Mouse (Mus musculus) 416B (cell line): Measurements from ENCODE around the gene Ptpn12.

ENCODE experiments used
- DNase-seq: peaks from one replicate; pipeline ENCODE4 v3.0.0; 2011; ENCODE audit warnings: low read depth

The Ptpn12 gene

DNA sequence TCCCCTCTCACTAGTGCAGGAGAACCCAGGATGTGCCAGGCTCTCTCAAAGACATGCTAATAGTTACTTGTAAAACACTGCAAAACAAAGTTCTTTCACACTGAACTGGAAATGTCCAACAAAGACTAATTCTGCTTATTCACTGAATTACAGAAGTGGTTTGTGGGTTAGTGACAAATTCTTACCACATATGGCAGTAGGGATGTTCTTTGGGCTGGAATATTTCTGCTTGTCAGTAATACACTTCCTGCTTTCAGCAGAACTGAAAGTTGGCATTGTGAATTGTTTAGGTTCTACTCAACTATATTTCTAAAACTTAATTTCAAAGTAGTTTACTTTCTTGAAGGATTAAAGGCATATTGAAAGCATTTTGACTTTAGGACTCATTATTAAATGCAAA, 25.5 kb downstream of the Ptpn12 start:
- DNase-seq, result peak; percentile 93

DNA sequence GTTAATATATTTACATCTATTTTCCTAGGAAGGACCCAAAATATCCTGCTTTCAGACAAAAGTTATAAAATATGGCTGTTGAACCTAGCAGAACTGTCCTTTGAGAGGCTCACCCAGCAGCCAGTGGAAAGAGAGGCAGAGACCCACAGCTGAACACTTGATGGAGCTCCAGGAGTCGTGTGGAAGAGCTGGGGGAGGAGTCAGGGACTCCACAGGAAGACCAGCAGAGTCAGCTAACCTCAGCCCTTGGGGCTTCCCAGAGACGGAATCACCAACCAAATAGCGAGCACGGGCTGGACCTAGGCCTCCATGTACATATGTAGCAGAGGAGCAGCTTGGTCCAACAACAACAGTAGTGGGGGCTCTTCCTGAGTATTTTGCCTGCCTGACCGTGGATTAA, 38.6 kb downstream of the Ptpn12 start:
- peak; percentile 79 for DNase-seq

DNA sequence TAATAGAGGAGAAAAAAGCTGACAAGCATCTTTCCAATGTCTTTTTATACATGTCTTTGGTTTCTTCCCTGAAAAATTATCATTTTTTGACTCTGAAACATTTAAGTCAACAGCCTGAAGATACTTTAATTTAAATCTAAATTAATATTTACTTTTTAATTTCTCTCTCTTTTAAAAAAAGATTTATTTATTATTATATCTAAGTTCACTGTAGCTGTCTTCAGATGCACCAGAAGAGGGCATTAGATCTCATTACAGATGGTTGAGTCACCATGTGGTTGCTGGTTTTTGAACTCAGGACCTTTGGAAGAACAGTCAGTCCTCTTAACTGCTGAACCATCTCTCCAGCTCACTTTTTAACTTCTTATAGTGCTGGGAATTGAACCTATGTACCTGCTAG, 44.8 kb downstream of the Ptpn12 start:
- no peak for DNase-seq

DNA sequence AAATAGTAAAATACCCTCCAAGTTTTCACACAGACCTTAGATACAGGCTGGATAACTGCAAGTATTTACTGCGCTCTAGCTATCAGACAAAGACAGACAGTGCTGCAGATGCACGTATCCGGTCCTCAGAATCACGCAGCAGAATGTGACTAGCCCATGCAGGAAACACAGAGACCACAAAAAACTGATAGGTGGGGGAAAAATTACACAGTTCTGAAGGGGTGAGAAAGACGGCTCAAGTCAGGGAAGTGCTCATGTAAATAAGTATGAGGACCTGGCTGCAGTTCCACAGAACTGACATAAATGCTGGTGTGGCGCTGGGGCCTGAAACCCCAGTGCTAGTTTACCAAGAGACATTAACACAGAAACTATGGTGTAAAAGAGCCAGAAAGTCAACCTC, 53.0 kb downstream of the Ptpn12 start:
- peak; percentile 95 for DNase-seq

DNA sequence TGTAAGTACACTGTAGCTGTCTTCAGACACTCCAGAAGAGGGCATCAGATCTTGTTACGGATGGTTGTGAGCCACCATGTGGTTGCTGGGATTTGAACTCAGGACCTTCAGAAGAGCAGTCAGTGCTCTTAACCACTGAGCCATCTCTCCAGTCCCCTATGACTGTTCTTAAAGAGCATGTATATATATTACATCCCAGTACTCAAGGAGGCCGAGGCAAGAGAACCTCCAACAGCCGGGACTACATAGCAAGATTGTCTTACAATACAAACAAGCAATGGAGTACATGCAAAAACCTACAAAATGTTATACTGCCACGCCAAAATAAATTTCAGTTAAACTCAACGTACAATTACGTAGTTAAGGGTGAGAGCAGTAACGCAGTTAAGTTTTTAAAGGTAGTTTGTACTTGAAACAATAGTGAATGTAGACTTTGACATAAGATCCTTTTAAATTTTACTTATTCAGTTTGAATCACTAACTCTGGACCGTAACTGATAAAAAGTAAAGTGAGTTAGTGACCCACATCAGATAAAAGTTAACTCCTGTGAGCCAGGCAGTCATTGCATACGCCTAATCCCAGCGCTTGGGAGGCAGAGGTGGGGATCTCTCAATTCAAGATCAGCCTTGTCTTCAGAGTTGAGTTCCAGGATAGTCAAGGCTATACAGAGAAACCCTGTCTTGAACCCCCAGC, 53.9 kb downstream of the Ptpn12 start:
- no peak for DNase-seq

DNA sequence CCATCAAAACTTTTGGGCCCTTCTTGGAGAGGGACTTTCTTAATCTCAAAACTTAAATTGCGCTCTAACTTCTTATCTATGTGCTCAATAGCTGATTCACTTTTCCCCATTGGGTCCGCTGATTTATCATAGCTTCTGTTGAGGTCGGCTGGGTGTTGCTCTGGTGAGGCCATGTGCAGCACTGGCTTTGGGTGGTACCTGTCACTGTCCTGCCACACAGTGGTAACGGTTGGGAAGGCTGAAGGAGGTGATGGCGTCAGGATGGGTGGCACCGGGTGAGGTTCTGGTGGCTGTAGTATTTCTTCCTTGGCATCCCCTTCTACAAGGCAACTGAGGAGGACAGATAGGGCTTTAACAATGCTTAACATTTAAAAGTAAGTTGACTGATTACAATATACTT, 57.3 kb downstream of the Ptpn12 start:
- DNase-seq, result no peak

DNA sequence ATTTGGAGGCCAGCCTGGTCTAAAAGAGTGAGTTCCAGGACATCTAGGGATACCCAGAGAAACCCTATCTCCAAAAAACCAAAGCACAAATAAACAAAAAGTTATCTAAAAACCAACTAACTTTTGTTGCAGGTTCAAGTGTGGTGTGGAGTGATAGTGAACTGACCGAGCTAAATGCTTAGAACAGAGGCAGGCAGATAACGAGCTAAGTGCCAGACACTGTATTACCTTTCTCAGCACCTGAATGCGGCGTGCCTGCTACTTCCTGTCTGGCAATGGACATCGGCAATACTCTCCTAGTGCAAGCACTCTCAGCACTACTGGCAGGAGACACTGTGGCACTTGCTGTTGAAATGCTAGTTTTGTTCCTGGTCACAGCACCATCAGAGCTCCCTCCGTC, 58.2 kb downstream of the Ptpn12 start:
- DNase-seq, result no peak

DNA sequence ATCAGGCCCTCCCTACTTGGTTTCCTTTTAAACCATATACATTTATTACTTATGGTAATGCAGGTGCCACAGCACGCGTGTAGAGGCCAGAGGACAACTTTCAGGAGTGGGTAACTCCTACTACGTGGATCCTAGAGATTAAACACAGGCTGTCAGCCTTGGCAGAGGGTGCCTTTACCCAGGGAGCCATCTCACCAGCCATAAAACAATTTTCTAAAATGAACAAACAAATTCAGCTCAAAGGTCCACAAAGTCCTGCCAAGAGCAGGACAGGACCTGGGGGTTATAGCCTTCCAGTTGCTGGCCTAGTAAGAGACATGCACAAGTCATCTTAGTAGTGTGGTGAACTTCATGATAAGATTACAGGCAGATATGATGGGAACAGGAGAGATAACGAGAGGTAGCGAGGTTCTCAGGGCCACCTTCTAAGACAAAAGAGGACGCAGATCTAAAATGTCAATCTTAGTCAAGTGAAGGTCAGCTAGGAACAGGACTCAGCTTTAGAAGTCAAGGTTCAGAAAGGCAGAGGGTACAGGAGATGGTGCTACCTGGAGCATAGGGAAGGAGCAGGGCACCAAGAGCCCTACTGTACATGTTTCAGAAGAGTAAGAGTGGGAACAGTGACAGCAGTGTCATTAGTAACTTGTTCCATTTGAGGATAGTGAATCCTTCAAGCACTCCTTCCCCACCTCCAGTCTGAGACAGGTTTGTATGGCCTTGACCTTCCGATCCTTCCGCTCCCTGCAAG, 65.5 kb downstream of the Ptpn12 start:
- DNase-seq, result no peak

DNA sequence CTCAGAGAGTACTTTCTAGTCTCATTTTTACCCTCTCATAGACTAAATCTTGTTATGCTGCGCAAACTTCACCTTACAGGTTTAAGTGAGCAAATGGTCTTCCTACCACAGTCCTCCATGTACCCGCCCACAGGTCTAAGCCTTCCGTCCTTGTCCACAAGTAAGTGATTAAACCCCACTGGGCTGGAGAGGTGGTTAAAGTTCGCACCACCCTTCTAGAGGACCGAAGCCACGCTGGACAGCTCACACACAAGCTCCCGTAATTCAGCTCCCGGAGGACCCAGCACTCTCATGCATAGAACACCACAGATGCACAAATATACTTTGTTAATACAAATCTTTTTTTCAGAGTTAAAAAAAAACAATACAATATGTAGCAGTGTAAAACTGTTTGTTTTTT, 69.4 kb downstream of the Ptpn12 start:
- no peak for DNase-seq

DNA sequence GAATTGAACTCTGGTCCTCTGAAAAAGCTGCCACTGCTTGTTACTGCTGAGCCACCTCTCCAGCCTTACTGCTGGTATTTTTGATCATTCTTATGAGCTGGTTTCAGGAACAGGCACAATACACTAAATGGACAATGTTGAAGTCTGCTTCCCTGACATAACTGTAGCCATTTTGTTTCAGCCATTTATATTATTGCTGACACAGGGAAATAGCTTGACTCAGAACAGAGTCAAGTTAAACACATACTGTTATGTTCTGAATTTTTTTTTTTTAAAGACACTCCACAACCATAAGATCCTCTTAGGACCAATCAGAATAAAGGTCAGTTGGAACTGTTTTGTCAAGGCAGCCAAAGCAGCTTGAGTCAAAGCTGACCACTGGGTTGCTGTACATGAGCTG, 72.2 kb downstream of the Ptpn12 start:
- DNase-seq, result no peak

DNA sequence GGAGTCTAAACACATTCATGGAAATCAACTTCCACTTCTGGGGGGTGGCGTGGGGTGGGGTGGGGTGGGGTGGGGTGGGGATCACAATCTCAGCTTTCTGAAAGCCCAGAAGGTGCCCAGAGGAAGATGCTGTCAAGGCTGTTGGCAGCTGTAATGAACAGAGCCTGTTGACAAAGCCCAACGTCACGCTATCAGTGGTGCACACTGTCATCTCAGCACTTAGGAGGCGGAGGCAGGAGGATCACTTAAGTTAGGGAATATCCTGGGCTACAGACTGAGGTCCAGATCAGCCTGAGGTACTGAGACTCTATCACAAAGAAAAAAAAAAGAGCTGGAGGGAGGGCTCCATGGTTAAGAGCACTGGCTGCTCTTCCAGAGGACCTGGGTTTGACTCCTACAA, 81.0 kb downstream of the Ptpn12 start:
- DNase-seq, result no peak

DNA sequence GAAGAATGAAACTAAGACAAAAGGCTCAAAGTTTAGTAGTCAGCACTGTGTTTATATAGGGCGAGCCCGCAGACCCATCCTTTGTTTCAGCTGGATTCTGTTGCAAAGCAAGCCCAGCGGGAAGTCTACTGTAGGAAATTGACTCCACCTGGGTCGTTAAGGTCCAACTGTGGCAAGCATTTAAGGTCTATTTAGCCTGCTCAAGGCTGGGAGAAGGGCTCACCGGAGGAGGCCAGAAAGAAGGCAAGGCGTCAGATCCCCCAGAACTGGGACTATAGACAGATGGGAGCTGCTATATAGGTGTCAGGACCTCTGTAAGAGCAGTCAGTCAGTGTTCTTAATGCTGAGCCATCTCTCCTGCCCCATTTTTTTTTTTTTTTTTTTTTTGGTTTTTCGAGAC, 81.7 kb downstream of the Ptpn12 start:
- DNase-seq, result no peak

DNA sequence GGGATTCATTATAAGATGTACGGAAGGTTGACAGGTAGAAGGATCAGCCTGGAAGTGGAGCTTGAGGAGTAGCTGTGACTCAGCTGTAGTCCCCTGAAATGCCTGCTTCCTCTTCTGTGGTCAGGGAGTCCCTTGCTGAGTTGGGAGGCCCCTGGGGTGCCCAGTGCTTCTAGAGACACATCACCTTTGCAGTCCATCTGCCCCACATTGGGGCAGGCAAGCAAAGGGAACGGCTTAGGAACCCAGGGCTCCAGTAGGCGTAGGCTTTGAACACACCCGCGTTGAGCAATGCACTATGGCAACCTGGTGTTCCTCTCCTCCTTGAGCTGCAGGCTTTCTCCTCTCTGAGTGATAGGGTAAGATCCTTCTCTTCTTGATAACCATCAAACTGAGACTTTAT, 82.6 kb downstream of the Ptpn12 start:
- peak; percentile 68 for DNase-seq

DNA sequence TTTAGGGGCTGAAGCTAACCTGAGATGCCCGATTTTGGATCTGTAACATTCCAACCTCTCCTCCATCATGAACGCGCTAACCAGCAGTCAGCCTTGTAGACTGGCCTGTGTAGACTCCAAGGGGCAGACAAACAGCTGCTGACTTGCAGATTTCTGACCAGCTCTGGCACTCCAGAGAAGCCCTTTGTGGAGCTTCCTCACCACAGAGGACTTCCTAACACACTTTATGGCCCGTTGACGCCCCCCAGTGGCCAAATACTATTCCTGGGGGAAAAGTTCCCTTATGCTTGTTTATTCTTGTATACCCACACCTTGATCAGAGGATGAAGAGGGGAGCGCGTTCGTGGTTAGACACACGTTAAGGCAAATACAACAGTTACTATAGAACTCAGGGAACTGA, 86.7 kb downstream of the Ptpn12 start:
- peak; percentile 96 for DNase-seq

DNA sequence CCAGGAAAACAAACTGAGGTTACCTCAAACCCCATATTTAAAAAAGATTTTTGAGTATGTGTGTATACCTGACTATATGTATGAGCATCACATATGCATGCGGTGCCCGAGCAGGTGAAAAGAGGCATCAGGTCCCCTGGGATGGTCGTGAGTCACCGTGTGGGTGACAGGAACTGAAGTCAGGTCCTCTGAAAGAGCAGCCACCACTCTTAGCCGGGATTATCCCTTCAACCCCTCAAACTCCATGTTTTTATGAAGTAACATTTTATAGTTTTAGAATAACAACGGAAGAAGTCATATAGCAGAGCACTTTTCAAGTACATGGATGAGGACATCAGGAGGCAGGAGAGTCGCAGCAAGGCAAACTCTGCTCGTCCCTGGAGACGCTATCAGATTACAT, 87.2 kb downstream of the Ptpn12 start:
- no peak for DNase-seq

DNA sequence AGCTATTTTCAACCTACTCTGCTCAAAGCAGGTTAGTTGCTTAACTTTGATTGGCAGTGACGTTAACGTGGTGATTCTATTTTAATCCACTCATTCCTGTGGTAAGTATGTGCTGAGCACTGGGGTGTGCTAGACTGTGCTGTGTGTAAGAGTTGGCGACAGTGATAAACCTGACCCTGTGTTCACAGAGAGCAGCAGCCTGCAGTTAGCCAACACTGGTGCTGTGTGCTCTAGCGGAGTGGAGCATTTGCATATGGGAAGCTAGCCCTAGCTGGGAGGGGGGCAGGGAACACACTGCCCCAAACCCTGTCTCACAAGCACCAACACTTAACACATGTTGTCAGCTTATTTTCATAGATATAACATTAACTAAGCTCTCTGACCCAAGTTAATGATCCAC, 87.8 kb downstream of the Ptpn12 start:
- DNase-seq, result peak; percentile 84

DNA sequence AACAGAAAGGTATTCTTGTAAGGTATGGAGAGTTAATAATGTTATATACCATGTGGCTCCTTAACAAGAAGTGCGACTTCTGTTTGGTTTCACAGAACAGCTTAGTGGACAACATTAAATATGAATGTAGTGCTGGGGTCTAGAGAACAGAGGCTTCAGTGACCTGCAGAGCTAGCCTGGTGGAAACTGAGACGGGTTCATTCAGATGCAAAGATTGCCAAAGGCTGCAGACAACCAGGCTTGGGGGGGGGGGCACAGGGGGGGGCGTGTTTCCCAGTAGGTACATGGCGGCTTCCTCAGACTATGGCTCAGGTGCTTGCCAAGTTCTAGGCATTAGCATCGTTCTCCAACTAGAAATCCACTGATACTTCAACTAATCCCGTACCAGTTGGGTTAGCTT, 91.3 kb downstream of the Ptpn12 start:
- DNase-seq, result no peak

DNA sequence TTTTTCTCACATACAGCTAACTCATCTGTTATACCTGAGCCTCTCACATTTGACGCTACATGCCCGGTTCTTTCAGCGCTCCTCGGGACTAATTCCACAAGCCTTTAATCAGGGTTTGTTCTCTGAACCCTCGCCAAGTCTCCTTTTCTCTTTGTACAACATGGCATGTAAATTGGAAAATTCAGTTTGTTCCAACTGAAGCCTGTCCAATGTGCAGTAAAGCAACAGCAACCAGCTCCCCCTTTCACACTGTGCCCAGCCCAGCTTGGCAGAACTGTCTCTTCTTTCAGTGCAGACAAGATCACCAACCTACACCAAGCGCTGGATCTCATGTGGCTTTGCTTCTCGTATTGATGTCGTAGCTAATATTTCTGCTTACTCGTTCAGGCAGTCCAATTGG, 92.4 kb downstream of the Ptpn12 start:
- no peak for DNase-seq

DNA sequence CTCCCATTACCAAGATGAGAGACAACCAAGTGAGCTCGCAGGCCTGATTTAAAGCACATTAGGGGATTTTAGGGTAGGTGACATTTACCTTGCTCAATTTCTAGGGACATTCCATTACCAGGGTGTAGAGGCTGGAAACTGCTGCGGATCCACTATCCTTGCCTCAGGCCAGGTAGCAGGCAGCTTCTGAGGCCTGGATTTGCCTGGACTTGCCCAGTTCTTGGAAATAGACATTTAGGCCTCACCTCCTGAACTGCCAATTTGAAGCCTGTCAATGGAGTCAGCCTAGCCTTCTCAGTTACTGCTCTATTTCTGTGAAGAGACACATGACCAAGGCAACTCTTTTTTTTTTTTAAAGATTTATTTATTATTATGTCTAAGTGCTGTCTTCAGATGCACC, 94.8 kb downstream of the Ptpn12 start:
- no peak for DNase-seq

DNA sequence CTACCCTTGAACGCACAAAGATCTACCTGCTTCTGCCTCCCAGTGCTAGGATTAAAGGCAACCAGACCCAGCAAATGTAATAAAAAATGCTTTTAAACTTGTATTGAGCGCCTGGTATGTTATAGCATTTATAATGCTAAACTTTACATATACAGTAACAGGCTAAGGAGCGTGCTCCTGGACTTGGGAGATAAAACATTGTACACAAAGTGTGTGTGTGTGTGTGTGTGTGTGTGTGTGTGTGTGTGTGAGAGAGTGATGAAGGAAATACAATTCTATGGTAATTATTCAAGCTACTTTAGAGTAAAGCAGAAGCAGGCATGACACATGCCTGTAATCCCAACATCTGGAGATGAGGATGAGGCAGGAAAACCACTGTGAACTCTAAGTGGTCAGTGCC, 99.4 kb downstream of the Ptpn12 start, which contains the start of gene Rsbn1l:
Gene Rsbn1l, minus strand, starts transcription at position 101 of the 400 bp plus-strand sequence.
- no peak for DNase-seq

DNA sequence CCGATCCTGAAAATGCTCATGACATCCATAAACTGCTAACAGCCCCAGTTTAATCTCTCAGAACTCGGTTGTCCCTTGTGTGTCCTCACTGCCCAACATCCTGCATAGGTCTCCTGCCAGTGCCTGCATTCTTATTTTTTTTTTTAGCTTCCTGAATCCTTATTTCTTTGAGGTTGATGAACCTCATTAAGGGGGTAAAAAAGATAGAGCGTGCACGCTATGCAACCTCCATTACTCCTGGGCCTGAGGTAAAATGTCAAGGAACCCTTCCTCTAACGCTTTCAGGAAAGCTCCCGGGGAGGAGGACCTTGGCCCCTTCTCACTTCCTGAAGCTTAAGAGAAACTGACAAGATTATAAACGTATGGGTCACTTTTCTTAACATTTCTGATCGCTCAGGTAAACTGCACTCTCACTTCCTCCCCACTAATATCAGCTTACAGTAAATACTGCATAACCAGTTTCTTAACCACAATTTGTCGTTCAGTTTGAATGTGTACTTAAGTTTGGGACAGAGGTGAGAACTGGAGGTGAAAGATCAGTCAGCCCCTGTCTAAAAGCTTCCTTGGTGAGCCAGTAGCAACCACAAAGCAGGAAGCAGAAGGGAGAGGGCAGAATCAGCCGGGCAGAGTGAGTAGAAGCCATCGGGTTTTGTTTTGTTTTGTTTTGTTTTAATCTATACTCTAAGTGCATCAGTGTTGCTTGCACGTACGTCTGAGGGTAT, 100.4 kb downstream of the Ptpn12 start:
- DNase-seq, result peak; percentile 91

DNA sequence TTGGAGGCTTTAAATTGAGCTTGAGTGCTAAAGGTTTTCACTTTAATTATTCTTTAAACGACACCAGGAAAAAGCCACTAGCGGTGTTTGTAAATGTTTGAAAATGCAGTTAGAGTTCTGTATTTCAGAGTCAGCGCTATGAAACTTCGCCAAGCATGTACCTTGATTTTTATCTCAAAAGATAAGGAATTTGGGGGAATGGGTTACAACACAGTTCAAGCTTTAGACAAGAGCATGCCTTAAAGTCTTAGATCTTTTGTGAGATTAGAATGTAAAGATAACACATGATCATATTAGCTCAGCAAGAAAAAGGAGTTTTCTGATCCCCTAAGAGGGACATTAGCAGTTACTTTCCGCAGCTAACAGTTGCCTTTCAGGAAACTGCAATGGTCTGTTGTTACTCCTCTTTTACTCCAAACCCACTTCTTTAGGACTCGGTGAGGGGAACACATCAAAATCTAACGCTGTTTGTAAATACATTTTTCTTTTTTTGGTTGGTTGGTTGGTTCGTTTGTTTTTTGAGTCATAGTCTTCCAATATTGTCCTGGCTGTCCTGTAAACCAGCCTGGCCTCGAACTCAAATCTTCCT, 103.3 kb downstream of the Ptpn12 start:
- DNase-seq, result peak; percentile 49
